Mouse (Mus musculus) heart, postnatal 36 days (tissue): Measurements from ENCODE around the gene Rabgef1. TPM values are rescaled to one million over a fixed set of nuclear protein-coding genes. Genes with fewer than 3 reads are reported as not detected.

Source experiments
- DNase-seq, 2 experiments: peaks; one replicate each; pipeline ENCODE4 v3.0.0; 2021 to 2022
- intact Hi-C: fragments of 180-260 bp; cut with DNase I; formaldehyde crosslinking; loops from one replicate; pipeline ENCODE4 v1.15.1; 2025
- total RNA-seq, 2 experiments: library from RNA; stranded (reverse); gene quantifications; 2 replicates each; pipeline ENCODE4 v1.2.3; 2021

Gene Rabgef1
- total RNA-seq, 2 experiments from 2014 or later, result 20.6 to 21.2 TPM

- DNase-seq, result peak; percentile 93 to 94
- intact Hi-C loops, result loop anchor here (5.0 kb wide), 2 partner anchors 539 to 1239 kb away; partner anchors contain the start of gene Mrps17
Observed at GRCm38 (mm10) chr5:130256678-130257271, 85.2 kb downstream of the Rabgef1 start.

DNA sequence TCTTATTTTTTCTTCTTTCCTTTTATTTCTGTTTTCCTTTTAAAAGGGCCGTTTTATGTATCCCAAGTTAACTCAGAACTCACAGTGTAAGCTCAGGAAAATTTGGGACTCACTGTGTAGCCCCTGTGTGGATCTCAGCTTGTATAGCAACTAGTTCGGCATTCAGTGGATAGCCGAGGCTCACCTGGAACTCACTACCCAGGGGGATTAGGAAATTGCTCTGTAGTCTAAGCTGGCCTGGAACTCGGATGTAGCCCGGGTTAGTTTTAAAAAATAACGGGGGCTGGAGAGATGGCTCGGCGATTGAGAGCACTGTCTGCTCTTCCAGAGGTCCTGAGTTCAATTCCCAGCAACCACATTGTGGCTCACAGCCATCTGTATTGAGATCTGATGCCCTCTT is 85.7 kb downstream of the Rabgef1 start:
- intact Hi-C loops, result loop anchor here (5.0 kb wide), 2 partner anchors 540 to 1240 kb away; partner anchors contain the start of gene Mrps17
- DNase-seq, result no peak

DNA sequence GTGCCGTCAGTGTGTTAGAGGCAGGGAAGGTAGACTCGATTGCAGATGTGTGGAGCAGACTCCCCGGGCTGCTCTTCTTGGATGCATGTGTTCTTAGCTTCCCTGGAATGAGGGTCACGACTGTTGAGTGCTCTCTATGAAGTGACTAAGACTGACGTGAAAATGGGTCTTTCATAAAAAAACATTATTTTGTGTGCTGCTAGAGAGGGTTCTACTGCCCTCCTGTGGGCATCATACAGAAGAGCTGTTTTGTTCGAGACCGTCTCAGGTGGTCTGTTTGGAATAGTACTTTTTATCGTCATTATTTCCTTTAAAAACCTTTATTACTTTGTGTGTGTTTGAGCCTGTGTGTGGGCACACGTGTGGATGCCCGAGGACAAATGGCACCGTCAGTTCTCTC is 91.9 kb downstream of the Rabgef1 start:
- intact Hi-C loops, result no loop called here
- DNase-seq, result no peak

Other genes with a start within 250 kb of the Rabgef1 start
- gene Vkorc1l1, start 229.8 kb upstream of the Rabgef1 start, total RNA-seq, result 10 to 100 TPM; 16.4 to 18.4 TPM
- 10 to 100 TPM; 13.3 to 15.6 TPM for gene Gusb, start 168.7 kb upstream of the Rabgef1 start, total RNA-seq
- 1 to 10 TPM; 8.4 to 9.1 TPM for gene Asl, start 142.6 kb upstream of the Rabgef1 start, total RNA-seq
- gene Crcp, start 142.5 kb upstream of the Rabgef1 start, total RNA-seq, result 10 to 100 TPM; 14.2 to 14.4 TPM
- gene Tpst1, start 98.5 kb upstream of the Rabgef1 start, total RNA-seq, result 10 to 100 TPM; 12.0 to 12.8 TPM
- 1 to 10 TPM; 1.8 to 2.9 TPM for gene Kctd7, start 26.9 kb upstream of the Rabgef1 start, total RNA-seq
- gene Tmem248, start 45.3 kb downstream of the Rabgef1 start, total RNA-seq, result 10 to 100 TPM; 34.4 to 38.5 TPM
- 10 to 100 TPM; 47.1 to 49.6 TPM for gene Sbds, start 83.7 kb downstream of the Rabgef1 start, total RNA-seq
- 10 to 100 TPM in 1 of 2 experiments, 1 to 10 TPM in 1; 8.6 to 10.2 TPM for gene Tyw1, start 83.8 kb downstream of the Rabgef1 start, total RNA-seq
- gene Caln1, start 197.7 kb downstream of the Rabgef1 start, total RNA-seq, result not detected
- not detected for gene A330070K13Rik, start 212.8 kb downstream of the Rabgef1 start, total RNA-seq